Mouse (Mus musculus) B cell, adult 2 months (primary cell): Measurements from ENCODE around the gene Ehbp1.

Source experiments
- DNase-seq, 2 experiments: peaks; one replicate each; pipeline ENCODE4 v3.0.0; 2022

Gene Ehbp1

GRCm38 (mm10) chr11:21999396-22000315 lies 342.4 kb downstream of the Ehbp1 start:
- peak; percentile 35 to 51 for DNase-seq

- peak; percentile 44 to 53 for DNase-seq
Measured at GRCm38 (mm10) chr11:21998141-21999047, 343.7 kb downstream of the Ehbp1 start.

GRCm38 (mm10) chr11:21997561-21998140 lies 344.4 kb downstream of the Ehbp1 start:
- DNase-seq: no peak

- DNase-seq: peak; percentile 16 to 37
Measured at GRCm38 (mm10) chr11:21996661-21997560, 345.2 kb downstream of the Ehbp1 start.

- DNase-seq: peak; percentile 24 to 44
Measured at GRCm38 (mm10) chr11:21996325-21996647, 345.8 kb downstream of the Ehbp1 start.

GRCm38 (mm10) chr11:21995534-21996324 lies 346.4 kb downstream of the Ehbp1 start:
- DNase-seq: peak; percentile 21 to 40

- peak; percentile 34 to 43 for DNase-seq
Measured at GRCm38 (mm10) chr11:21994377-21995370, 347.4 kb downstream of the Ehbp1 start.

GRCm38 (mm10) chr11:21993597-21994376 lies 348.3 kb downstream of the Ehbp1 start:
- DNase-seq: peak; percentile 53 to 64

GRCm38 (mm10) chr11:21992761-21993596 lies 349.1 kb downstream of the Ehbp1 start:
- peak; percentile 25 to 41 for DNase-seq

GRCm38 (mm10) chr11:21988398-21988946 lies 353.6 kb downstream of the Ehbp1 start:
- DNase-seq: no peak

GRCm38 (mm10) chr11:21985118-21985517 lies 357.0 kb downstream of the Ehbp1 start:
- no peak for DNase-seq

- peak; percentile 45 to 46 for DNase-seq
Measured at GRCm38 (mm10) chr11:21974005-21974531, 368.0 kb downstream of the Ehbp1 start.

GRCm38 (mm10) chr11:21973597-21973996 lies 368.5 kb downstream of the Ehbp1 start:
- DNase-seq: no peak

GRCm38 (mm10) chr11:21968922-21969321 lies 373.2 kb downstream of the Ehbp1 start:
- DNase-seq: no peak
